Mouse (Mus musculus) neural tube, postnatal 0 days (tissue): ENCODE results near the gene Myrfl. TPM values are rescaled to one million over a fixed set of nuclear protein-coding genes. Genes with fewer than 3 reads are reported as not detected.

ENCODE experiments used
- polyA plus RNA-seq: library from polyadenylated mRNA; unstranded; fragments of >200 nt; fragmentation: Nextera tagmentation; extraction: Ambion mirVana; gene quantifications from 2 replicates; pipeline ENCODE4 v1.2.1, GENCODE M21; 2015

Myrfl gene
- 0.11 TPM in 1 of 2 replicates, not detected in the other for polyA plus RNA-seq

DNA sequence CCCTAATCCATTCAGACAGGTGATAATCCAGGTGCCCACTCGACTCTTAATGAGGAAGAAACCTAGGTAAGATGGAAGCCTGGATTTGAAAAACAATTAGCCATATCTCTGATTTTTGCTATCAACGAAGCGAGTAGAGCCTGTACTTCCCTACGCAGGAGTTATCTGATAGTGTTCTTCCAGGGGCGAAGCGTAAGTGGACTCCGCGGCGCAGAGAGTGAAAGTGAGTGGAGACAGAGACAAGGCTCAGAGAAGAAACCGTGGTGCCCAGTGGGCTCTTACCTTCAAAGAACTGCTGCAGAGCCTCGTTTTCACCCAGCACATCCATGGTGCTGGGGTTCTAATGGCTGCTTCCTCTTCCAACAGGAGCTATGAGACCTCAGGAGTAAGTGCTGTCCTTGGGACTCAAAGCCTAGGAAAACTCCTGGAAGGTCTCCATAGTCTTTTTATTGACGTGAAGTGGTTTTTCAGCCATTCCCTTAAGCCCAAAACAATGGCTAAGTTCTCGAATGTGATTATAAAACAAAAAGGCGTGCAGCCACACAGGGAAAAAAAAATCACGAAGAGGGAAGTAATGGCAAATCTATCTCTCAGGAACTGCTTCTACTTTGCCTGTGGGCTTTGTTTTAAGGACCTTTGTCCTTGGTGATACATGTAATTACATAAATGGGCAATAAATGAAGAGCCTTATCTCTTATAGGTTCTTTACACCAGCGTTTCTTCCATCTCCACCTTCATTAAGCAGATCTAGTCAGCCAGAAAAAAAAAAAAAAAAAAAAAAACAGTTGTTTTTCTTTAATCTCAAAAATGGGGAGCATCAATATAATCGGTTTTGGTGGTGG lies at the start of gene Myrfl:
Myrfl (minus strand) TSS at position 584 of the 842 bp plus-strand sequence.

Other genes starting within 250 kb of the Myrfl start
- gene Rab3ip, start 53.9 kb upstream of the Myrfl start, polyA plus RNA-seq: 37.9 and 40.5 TPM in 2 replicates
- gene Gm10271, start 75.7 kb upstream of the Myrfl start, polyA plus RNA-seq: not detected in 2 replicates
- gene Best3, start 89.4 kb upstream of the Myrfl start, polyA plus RNA-seq: 0.09 and 0.19 TPM in 2 replicates
- 0.17 TPM in 1 of 2 replicates, not detected in the other for gene Lrrc10, start 148.4 kb upstream of the Myrfl start, polyA plus RNA-seq
- 200 and 216 TPM in 2 replicates for gene Cct2, start 166.9 kb upstream of the Myrfl start, polyA plus RNA-seq